Mouse (Mus musculus) kidney, embryonic 14.5 days (tissue): Measurements from ENCODE around the gene Il2rb. TPM values are rescaled to one million over a fixed set of nuclear protein-coding genes. Genes with fewer than 3 reads are reported as not detected.

Source experiments
- ATAC-seq: fragments of 200-750 bp; cut with Nextera tagmentation; 2 replicates; pipeline ENCODE4 v1.8.0; 2017; ENCODE audit warnings: moderate number of reproducible peaks, mild to moderate bottlenecking, moderate TSS enrichment, moderate library complexity; ENCODE audit not compliant: low FRiP score, low TSS enrichment
- H3K27ac ChIP-seq: fragments of 300-500 bp; sonication (generic); 2 replicates; pipeline ENCODE4 v1.5.1; 2014; ENCODE audit warnings: low read depth, mild to moderate bottlenecking, low read length, moderate library complexity, mixed read lengths
- H3K27me3 ChIP-seq: fragments of 300-500 bp; sonication (generic); 2 replicates; pipeline ENCODE4 v1.6.1; 2014; ENCODE audit warnings: mild to moderate bottlenecking, low read length; ENCODE audit not compliant: control insufficient read depth, insufficient read depth
- H3K36me3 ChIP-seq: fragments of 300-500 bp; sonication (generic); 2 replicates; pipeline ENCODE4 v1.6.1; 2014; ENCODE audit warnings: low read length, mixed read lengths; ENCODE audit not compliant: control insufficient read depth, insufficient read depth
- H3K4me1 ChIP-seq: fragments of 300-500 bp; sonication (generic); 2 replicates; pipeline ENCODE4 v1.6.1; 2014; ENCODE audit warnings: low read length, mixed read lengths; ENCODE audit not compliant: control insufficient read depth, insufficient read depth
- H3K4me2 ChIP-seq: fragments of 300-500 bp; sonication (generic); replicated peaks from 2 replicates; pipeline ENCODE4 v1.6.1; 2014; ENCODE audit warnings: low read depth, mild to moderate bottlenecking, low read length
- H3K4me3 ChIP-seq: fragments of 300-500 bp; sonication (generic); 2 replicates; pipeline ENCODE4 v1.5.1; 2014; ENCODE audit warnings: mild to moderate bottlenecking, low read length
- H3K9ac ChIP-seq: fragments of 300-500 bp; sonication (generic); 2 replicates; pipeline ENCODE4 v1.6.1; 2014; ENCODE audit warnings: low read depth, mild to moderate bottlenecking, low read length, moderate library complexity
- H3K9me3 ChIP-seq: fragments of 300-500 bp; sonication (generic); 2 replicates; pipeline ENCODE4 v1.6.1; 2016; ENCODE audit warnings: low read length; ENCODE audit not compliant: control insufficient read depth
- WGBS: fragments of 180-500 bp; shearing (Covaris S2); extraction: QIAGEN DNeasy Blood & Tissue Kit; methylation state at CpG from one replicate; pipeline ENCODE4 v1.1.7; 2014; 5-methylcytosine and 5-hydroxymethylcytosine counted together
- polyA plus RNA-seq: library from polyadenylated mRNA; unstranded; fragments of >200 nt; fragmentation: Nextera tagmentation; extraction: Ambion mirVana; gene quantifications from 2 replicates; pipeline ENCODE4 v1.2.1, GENCODE M21; 2014

The Il2rb gene
- polyA plus RNA-seq, 1 experiment from 2014 or later: 0.60 TPM

- Histone ChIP-seq H3K4me3 (no peak overlapping the region), H3K27ac (no peak overlapping the region), H3K4me1 (no peaks in the 10 kb centered on the region), H3K27me3 (no peaks in the 10 kb centered on the region), H3K4me2 (no peak overlapping the region), H3K9ac (no peak overlapping the region), H3K36me3 (no peaks in the 10 kb centered on the region), H3K9me3 (no peaks in the 10 kb centered on the region)
- no peak for ATAC-seq
- WGBS: 44% methylated on average over 2 of the region's 2 CpGs
Measured at GRCm38 (mm10) chr15:78480991-78481390, 14.1 kb downstream of the Il2rb start.

- Histone ChIP-seq H3K36me3 (no peaks in the 10 kb centered on the region), H3K27me3 (no peaks in the 10 kb centered on the region), H3K9ac (no peak overlapping the region), H3K4me1 (no peaks in the 10 kb centered on the region), H3K9me3 (no peaks in the 10 kb centered on the region), H3K4me3 (no peak overlapping the region), H3K4me2 (no peak overlapping the region), H3K27ac (no peak overlapping the region)
- ATAC-seq: no peak
- 70% methylated on average over 7 of the region's 7 CpGs for WGBS
Measured at GRCm38 (mm10) chr15:78480111-78480510, 15.0 kb downstream of the Il2rb start.

GRCm38 (mm10) chr15:78479470-78479869 is 15.6 kb downstream of the Il2rb start:
- Histone ChIP-seq H3K36me3 (no peaks in the 10 kb centered on the region), H3K27me3 (no peaks in the 10 kb centered on the region), H3K27ac (no peak overlapping the region), H3K4me2 (no peak overlapping the region), H3K9me3 (no peaks in the 10 kb centered on the region), H3K9ac (no peak overlapping the region), H3K4me1 (no peaks in the 10 kb centered on the region), H3K4me3 (no peak overlapping the region)
- no peak for ATAC-seq
- WGBS: 76% methylated on average over 5 of the region's 5 CpGs

- no peaks in the 10 kb centered on the region for H3K4me1 ChIP-seq
- H3K4me3 ChIP-seq: no peak overlapping the region
- H3K9me3 ChIP-seq: no peaks in the 10 kb centered on the region
- 88% methylated on average over 4 of the region's 4 CpGs for WGBS
- ATAC-seq: no peak
- no peaks in the 10 kb centered on the region for H3K27me3 ChIP-seq
- no peak overlapping the region for H3K9ac ChIP-seq
- no peak overlapping the region for H3K27ac ChIP-seq
- H3K36me3 ChIP-seq: no peaks in the 10 kb centered on the region
- H3K4me2 ChIP-seq: no peak overlapping the region
Measured at GRCm38 (mm10) chr15:78478073-78478472, 17.0 kb downstream of the Il2rb start.

- Histone ChIP-seq H3K4me1 (peaks cover 1% of the 10 kb centered on the region; the same call in 1 of the 2 replicates), H3K9ac (no peak overlapping the region), H3K4me2 (no peak overlapping the region), H3K36me3 (no peaks in the 10 kb centered on the region), H3K9me3 (no peaks in the 10 kb centered on the region), H3K27me3 (no peaks in the 10 kb centered on the region), H3K4me3 (no peak overlapping the region), H3K27ac (no peak overlapping the region)
- no peak for ATAC-seq
- 71% methylated on average over 1 of the region's 1 CpGs for WGBS
Measured at GRCm38 (mm10) chr15:78476878-78477277, 18.2 kb downstream of the Il2rb start.

- WGBS: 66% methylated on average over 3 of the region's 3 CpGs
- Histone ChIP-seq H3K4me1 (peaks cover 7% of the 10 kb centered on the region; the same call in 1 of the 2 replicates), H3K27me3 (no peaks in the 10 kb centered on the region), H3K36me3 (no peaks in the 10 kb centered on the region), H3K4me3 (no peak overlapping the region), H3K9me3 (no peaks in the 10 kb centered on the region), H3K4me2 (no peak overlapping the region), H3K9ac (no peak overlapping the region), H3K27ac (no peak overlapping the region)
- ATAC-seq: no peak
Measured at GRCm38 (mm10) chr15:78475604-78476031, 19.5 kb downstream of the Il2rb start.

- ATAC-seq: no peak
- Histone ChIP-seq H3K27me3 (no peaks in the 10 kb centered on the region), H3K4me2 (no peak overlapping the region), H3K4me3 (no peak overlapping the region), H3K36me3 (no peaks in the 10 kb centered on the region), H3K27ac (no peak overlapping the region), H3K9ac (no peak overlapping the region), H3K9me3 (no peaks in the 10 kb centered on the region), H3K4me1 (peaks cover 7% of the 10 kb centered on the region; the same call in 1 of the 2 replicates)
- WGBS: 90% methylated on average over 6 of the region's 6 CpGs
Measured at GRCm38 (mm10) chr15:78473442-78473841, 21.6 kb downstream of the Il2rb start.

GRCm38 (mm10) chr15:78471902-78472301 is 23.2 kb downstream of the Il2rb start:
- Histone ChIP-seq H3K4me2 (no peak overlapping the region), H3K27me3 (no peaks in the 10 kb centered on the region), H3K36me3 (no peaks in the 10 kb centered on the region), H3K9ac (no peak overlapping the region), H3K4me3 (no peak overlapping the region), H3K27ac (no peak overlapping the region), H3K9me3 (no peaks in the 10 kb centered on the region), H3K4me1 (peaks cover 7% of the 10 kb centered on the region; the same call in 1 of the 2 replicates)
- ATAC-seq: no peak
- 37% methylated on average over 7 of the region's 7 CpGs for WGBS

- H3K4me2 ChIP-seq: no peak overlapping the region
- ATAC-seq: no peak
- H3K27me3 ChIP-seq: no peaks in the 10 kb centered on the region
- no peaks in the 10 kb centered on the region for H3K36me3 ChIP-seq
- 60% methylated on average over 4 of the region's 4 CpGs for WGBS
- H3K4me3 ChIP-seq: no peak overlapping the region
- H3K4me1 ChIP-seq: peaks cover 7% of the 10 kb centered on the region; the same call in 1 of the 2 replicates
- no peaks in the 10 kb centered on the region for H3K9me3 ChIP-seq
- no peak overlapping the region for H3K9ac ChIP-seq
- H3K27ac ChIP-seq: no peak overlapping the region
Measured at GRCm38 (mm10) chr15:78470495-78471276, 24.4 kb downstream of the Il2rb start.
